Mouse (Mus musculus) MEL (cell line): ENCODE measurements around the gene Ms4a18. TPM values are rescaled to one million over a fixed set of nuclear protein-coding genes. Genes with fewer than 3 reads are reported as not detected.

Experiments
- DNase-seq: peaks from one replicate; pipeline ENCODE4 v3.0.0; 2011; ENCODE audit warnings: low read depth, low spot score
- H3K27ac ChIP-seq: 2 replicates; pipeline ENCODE4 v1.5.1; 2012; ENCODE audit warnings: low read depth, mild to moderate bottlenecking, control low read depth, low read length, moderate library complexity; ENCODE audit not compliant: control insufficient read depth
- H3K27me3 ChIP-seq, 2 experiments: fragments of 150-350 bp in 1 of 2; sonication (generic) in 1 of 2; 2 replicates each; pipeline ENCODE4 v1.6.1; 2012; ENCODE audit warnings: low read length in 2 of 2, mild to moderate bottlenecking in 2 of 2, improper control_type of control experiment in 1 of 2, moderate library complexity in 1 of 2; ENCODE audit not compliant: insufficient read depth in 2 of 2, control insufficient read depth in 1 of 2
- H3K36me3 ChIP-seq, 2 experiments: 2 replicates each; pipeline ENCODE4 v1.6.1; 2012 to 2014; ENCODE audit warnings: low read length in 2 of 2, improper control_type of control experiment in 1 of 2, inconsistent platforms in 1 of 2, mild to moderate bottlenecking in 1 of 2; ENCODE audit not compliant: insufficient read depth in 2 of 2, control insufficient read depth in 1 of 2
- H3K4me1 ChIP-seq, 2 experiments: fragments of 150-350 bp in 1 of 2; sonication (generic) in 1 of 2; 2 replicates each; pipeline ENCODE4 v1.6.1; 2012; ENCODE audit warnings: low read length in 2 of 2, improper control_type of control experiment in 1 of 2, mild to moderate bottlenecking in 1 of 2; ENCODE audit not compliant: insufficient read depth in 2 of 2, control insufficient read depth in 1 of 2
- H3K4me3 ChIP-seq, 2 experiments: fragments of 150-350 bp in 1 of 2; sonication (generic) in 1 of 2; 2 replicates each; pipeline ENCODE4 v1.5.1; 2012; ENCODE audit warnings: low read depth in 2 of 2, low read length in 2 of 2, mild to moderate bottlenecking in 2 of 2, moderate library complexity in 2 of 2, control low read depth in 1 of 2, improper control_type of control experiment in 1 of 2; ENCODE audit not compliant: control insufficient read depth in 1 of 2, insufficient read depth in 1 of 2
- H3K79me2 ChIP-seq: 2 replicates; pipeline ENCODE4 v1.6.1; 2012; ENCODE audit warnings: mild to moderate bottlenecking, low read length, moderate library complexity; ENCODE audit not compliant: control insufficient read depth, poor library complexity, insufficient read depth
- H3K9ac ChIP-seq: 2 replicates; pipeline ENCODE4 v1.6.1; 2012; ENCODE audit warnings: low read depth, mild to moderate bottlenecking, control low read depth, low read length, moderate library complexity; ENCODE audit not compliant: control insufficient read depth, poor library complexity, severe bottlenecking
- H3K9me3 ChIP-seq: fragments of 150-350 bp; sonication (generic); replicated peaks from 2 replicates; pipeline ENCODE4 v1.6.1; 2012; ENCODE audit warnings: mild to moderate bottlenecking, low read length, improper control_type of control experiment, moderate library complexity; ENCODE audit not compliant: insufficient read depth
- CHD2 ChIP-seq: IDR thresholded peaks from 2 replicates; pipeline ENCODE4 v1.6.1; 2011; ENCODE audit warnings: low read length, improper control_type of control experiment
- E2F4 ChIP-seq: IDR thresholded peaks from 2 replicates; pipeline ENCODE4 v1.6.1; 2011; ENCODE audit warnings: low read depth, low read length, improper control_type of control experiment, borderline replicate concordance
- ELF1 ChIP-seq: IDR thresholded peaks from 2 replicates; pipeline ENCODE4 v1.6.1; 2014; ENCODE audit warnings: low read depth, mild to moderate bottlenecking, inconsistent platforms, low read length, improper control_type of control experiment, moderate library complexity
- ETS1 ChIP-seq: IDR thresholded peaks from 2 replicates; pipeline ENCODE4 v1.6.1; 2012; ENCODE audit warnings: low read depth, mild to moderate bottlenecking, inconsistent platforms, low read length, improper control_type of control experiment, moderate library complexity
- GABPA ChIP-seq: IDR thresholded peaks from 2 replicates; pipeline ENCODE4 v1.6.1; 2012; ENCODE audit warnings: low read depth, mild to moderate bottlenecking, inconsistent platforms, low read length, improper control_type of control experiment, moderate library complexity
- GATA1 ChIP-seq: IDR thresholded peaks from 2 replicates; pipeline ENCODE4 v1.6.1; 2011; ENCODE audit warnings: low read depth, low read length, improper control_type of control experiment
- HCFC1 ChIP-seq: IDR thresholded peaks from 2 replicates; pipeline ENCODE4 v1.6.1; 2012; ENCODE audit warnings: low read depth, mild to moderate bottlenecking, inconsistent platforms, low read length, improper control_type of control experiment, moderate library complexity
- JUND ChIP-seq: IDR thresholded peaks from 2 replicates; pipeline ENCODE4 v1.6.1; 2011; ENCODE audit warnings: low read depth, mild to moderate bottlenecking, improper control_type of control experiment, low read length
- KAT2A ChIP-seq: conservative IDR thresholded peaks from 2 replicates; pipeline ENCODE4 v1.6.1; 2012; ENCODE audit warnings: low read depth, low read length, improper control_type of control experiment, inconsistent platforms
- MAX ChIP-seq: IDR thresholded peaks from 2 replicates; pipeline ENCODE4 v1.6.1; 2011; ENCODE audit warnings: low read length, improper control_type of control experiment
- MEF2A ChIP-seq: IDR thresholded peaks from 2 replicates; pipeline ENCODE4 v1.6.1; 2014; ENCODE audit warnings: low read depth, mild to moderate bottlenecking, inconsistent platforms, low read length, improper control_type of control experiment; ENCODE audit not compliant: poor library complexity, insufficient replicate concordance, severe bottlenecking; ENCODE audit errors: extremely low read depth
- MYC ChIP-seq: IDR thresholded peaks from 2 replicates; pipeline ENCODE4 v1.6.1; 2011; ENCODE audit warnings: low read depth, mild to moderate bottlenecking, low read length, improper control_type of control experiment, moderate library complexity
- NELFE ChIP-seq: IDR thresholded peaks from 2 replicates; pipeline ENCODE4 v1.6.1; 2011; ENCODE audit warnings: low read depth, low read length, improper control_type of control experiment
- NRF1 ChIP-seq: IDR thresholded peaks from 2 replicates; pipeline ENCODE4 v1.6.1; 2014; ENCODE audit warnings: low read depth, mild to moderate bottlenecking, inconsistent platforms, low read length, improper control_type of control experiment, moderate library complexity; ENCODE audit not compliant: poor library complexity, insufficient read depth, severe bottlenecking
- POLR2AphosphoS2 ChIP-seq: IDR thresholded peaks from 2 replicates; pipeline ENCODE4 v1.6.1; 2011; ENCODE audit warnings: low read length, improper control_type of control experiment
- RCOR1 ChIP-seq: IDR thresholded peaks from 2 replicates; pipeline ENCODE4 v1.6.1; 2012; ENCODE audit warnings: low read depth, mild to moderate bottlenecking, inconsistent platforms, low read length, improper control_type of control experiment
- SMC3 ChIP-seq: IDR thresholded peaks from 2 replicates; pipeline ENCODE4 v1.6.1; 2011; ENCODE audit warnings: low read depth, low read length, improper control_type of control experiment
- TAL1 ChIP-seq: IDR thresholded peaks from 2 replicates; pipeline ENCODE4 v1.6.1; 2012; ENCODE audit warnings: mild to moderate bottlenecking, inconsistent platforms, low read length, moderate library complexity, mixed read lengths
- UBTF ChIP-seq: IDR thresholded peaks from 2 replicates; pipeline ENCODE4 v1.6.1; 2012; ENCODE audit warnings: low read depth, mild to moderate bottlenecking, inconsistent platforms, low read length, improper control_type of control experiment, moderate library complexity, borderline replicate concordance; ENCODE audit not compliant: insufficient read depth
- USF2 ChIP-seq, 2 experiments: IDR thresholded peaks; 2 replicates each; pipeline ENCODE4 v1.6.1; 2011 to 2012; ENCODE audit warnings: improper control_type of control experiment in 2 of 2, low read length in 2 of 2, borderline replicate concordance in 1 of 2, inconsistent platforms in 1 of 2, low read depth in 1 of 2, mild to moderate bottlenecking in 1 of 2; ENCODE audit not compliant: insufficient read depth in 1 of 2
- ZC3H11A ChIP-seq: IDR thresholded peaks from 2 replicates; pipeline ENCODE4 v1.6.1; 2012; ENCODE audit warnings: low read depth, mild to moderate bottlenecking, inconsistent platforms, low read length, improper control_type of control experiment
- ZMIZ1 ChIP-seq: IDR thresholded peaks from 2 replicates; pipeline ENCODE4 v1.6.1; 2012; ENCODE audit warnings: low read depth, mild to moderate bottlenecking, inconsistent platforms, low read length, improper control_type of control experiment, moderate library complexity
- polyA plus RNA-seq, 2 experiments: library from polyadenylated mRNA; stranded (reverse) in 1 of 2; unstranded in 1 of 2; fragments of >175 nt in 1 of 2; fragments of >200 nt in 1 of 2; gene quantifications; 2 replicates each; pipeline versions ENCODE4 v1.2.1 to v1.2.4; 2012; ENCODE audit warnings: low replicate concordance in 2 of 2, low read depth in 1 of 2; ENCODE audit not compliant: insufficient read length in 2 of 2, insufficient read depth in 1 of 2, missing spikeins in 1 of 2
- total RNA-seq: library from RNA; depleted of rRNA; stranded (reverse); fragments of 300-350 nt; gene quantifications from 2 replicates; pipeline ENCODE4 v1.2.3, GENCODE M21; 2012

Gene Ms4a18
- total and polyA plus RNA-seq, 3 experiments, result not detected

DNA sequence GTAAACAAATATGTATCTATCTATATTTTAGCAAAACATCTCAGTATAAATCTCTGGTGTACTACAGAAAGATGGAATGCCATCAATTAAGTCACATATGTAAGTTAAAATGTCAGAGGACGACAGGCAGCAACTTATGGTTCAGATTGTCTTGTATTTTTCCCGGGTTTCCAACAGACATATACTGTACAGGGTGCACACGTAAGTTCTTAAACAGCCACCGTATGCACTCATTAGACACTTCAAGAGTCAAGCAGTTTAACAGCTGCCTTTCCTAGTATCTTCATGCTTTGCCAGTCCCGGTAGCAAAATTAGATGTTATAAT lies 26.8 kb upstream of the Ms4a18 start:
- TF ChIP-seq NRF1 (no peak), MEF2A (no peak), UBTF (no peak), GABPA (no peak), ETS1 (no peak), ELF1 (no peak), JUND (no peak), ZMIZ1 (no peak), MYC (no peak), USF2 (IDR thresholded peaks at IDR 0.05; ENCODE audit: borderline replicate concordance in 1 of 2, insufficient read depth in 1 of 2, low read depth in 1 of 2, low read length in 2 of 2) (no peak), E2F4 (no peak), RCOR1 (no peak), POLR2AphosphoS2 (no peak)
- Histone ChIP-seq H3K27me3 (0 out of 4 replicates have a peak, but pooled peaks cover 0 to 2% of the 10 kb centered on the region in 2 experiments), H3K36me3 (no peaks in the 10 kb centered on the region; a peak in 1 of 4 replicates), H3K9ac (peak overlapping the region; percentile 17; the same call in 1 of the 2 replicates), H3K27ac (no peak overlapping the region), H3K4me3 (peak overlapping the region in 1 of 2 experiments; percentile 71; a peak in 3 of 4 replicates), H3K9me3 (no peaks in the 10 kb centered on the region), H3K79me2 (no peaks in the 10 kb centered on the region), H3K4me1 (no peaks in the 10 kb centered on the region)
- DNase-seq, result no peak

GRCm38 (mm10) chr19:11037570-11037969 lies 19.7 kb upstream of the Ms4a18 start:
- Histone ChIP-seq H3K4me1 (no peaks in the 10 kb centered on the region), H3K36me3 (no peaks in the 10 kb centered on the region), H3K9ac (no peak overlapping the region), H3K79me2 (no peaks in the 10 kb centered on the region), H3K9me3 (no peaks in the 10 kb centered on the region)
- DNase-seq, result no peak
- TF ChIP-seq KAT2A (no peak), POLR2AphosphoS2 (no peak), CHD2 (no peak), USF2 (IDR thresholded peaks at IDR 0.05; ENCODE audit: borderline replicate concordance in 1 of 2, insufficient read depth in 1 of 2, low read depth in 1 of 2, low read length in 2 of 2) (no peak), SMC3 (no peak), MAX (no peak), RCOR1 (no peak), HCFC1 (no peak), NELFE (no peak), GATA1 (no peak), ETS1 (no peak), MYC (no peak), TAL1 (no peak), ZC3H11A (no peak), NRF1 (no peak)
- TF ChIP-seq, all 39 proteins: peak for 0
- H3K27me3 ChIP-seq, result peaks cover 0 to 1% of the 10 kb centered on the region in 2 experiments; a peak in 1 of 4 replicates
- H3K27ac ChIP-seq, result no peak overlapping the region
- H3K4me3 ChIP-seq, result no peak overlapping the region
